Mouse (Mus musculus): ENCODE results near the gene Zfhx3. TPM values are rescaled to one million over a fixed set of nuclear protein-coding genes. Genes with fewer than 3 reads are reported as not detected.

Zfhx3 gene
- polyA plus RNA-seq, 1 experiment from 2014 or later = 22.0 TPM

DNA sequence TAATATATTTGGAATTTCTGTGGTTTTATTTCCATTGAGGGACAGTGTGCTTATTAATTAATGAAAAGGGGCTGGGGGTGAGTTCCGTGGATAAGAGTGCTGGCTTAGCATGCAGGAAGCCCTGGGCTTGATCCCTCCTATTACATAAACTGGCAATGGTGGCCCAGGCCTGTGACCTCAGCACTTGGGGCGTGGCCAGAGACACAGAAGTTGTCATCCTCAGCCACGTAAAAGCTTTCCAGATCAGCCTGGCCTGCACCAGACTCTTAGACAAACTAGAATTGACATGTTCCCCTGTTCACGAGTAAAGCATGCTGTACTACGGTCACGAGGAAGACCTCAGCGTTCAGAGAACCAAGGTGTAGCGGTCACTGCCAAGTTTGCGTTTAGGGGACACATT is 808.4 kb downstream of the Zfhx3 start:
- WGBS = 91% methylated on average over 9 of the region's 9 CpGs
- no peak for DNase-seq (ENCODE audit: low spot score)
- Histone ChIP-seq H3K36me3 (0 out of 2 replicates have a peak, but pooled peaks cover 3% of the 10 kb centered on the region), H3K4me3 (no peak overlapping the region), H3K4me1 (replicated peaks) (peaks cover 78% of the 10 kb centered on the region), H3K9me3 (no peaks in the 10 kb centered on the region), H3K27me3 (ENCODE audit: insufficient read depth, poor library complexity, severe bottlenecking) (no peaks in the 10 kb centered on the region), H3K27ac (no peak overlapping the region)

DNA sequence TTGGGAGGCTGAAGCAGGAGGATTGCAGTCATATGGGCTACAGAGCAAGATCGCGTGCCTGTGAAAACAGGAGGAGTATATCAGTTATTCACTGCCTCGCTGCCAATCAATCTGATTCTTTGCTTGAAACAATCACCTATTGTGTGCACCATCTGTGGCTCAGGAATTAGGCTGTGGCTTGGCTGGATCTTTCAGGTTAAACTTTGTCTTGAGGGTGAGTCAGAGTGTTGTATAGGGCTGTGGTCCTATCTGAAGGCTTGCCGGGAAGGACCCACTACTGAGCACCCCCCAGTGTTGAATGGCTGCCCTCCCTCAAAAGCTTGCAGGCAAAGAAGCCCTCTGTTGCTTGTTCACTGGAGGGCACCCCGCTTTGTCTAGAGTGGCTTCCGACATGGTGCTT is 812.1 kb downstream of the Zfhx3 start:
- Histone ChIP-seq H3K27ac (peak overlapping the region; percentile 77), H3K4me1 (replicated peaks) (peaks cover 72% of the 10 kb centered on the region), H3K9me3 (no peaks in the 10 kb centered on the region), H3K4me3 (no peak overlapping the region), H3K27me3 (ENCODE audit: insufficient read depth, poor library complexity, severe bottlenecking) (no peaks in the 10 kb centered on the region), H3K36me3 (0 out of 2 replicates have a peak, but pooled peaks cover 3% of the 10 kb centered on the region)
- no peak for DNase-seq (ENCODE audit: low spot score)
- WGBS = 71% methylated on average over 6 of the region's 6 CpGs

DNA sequence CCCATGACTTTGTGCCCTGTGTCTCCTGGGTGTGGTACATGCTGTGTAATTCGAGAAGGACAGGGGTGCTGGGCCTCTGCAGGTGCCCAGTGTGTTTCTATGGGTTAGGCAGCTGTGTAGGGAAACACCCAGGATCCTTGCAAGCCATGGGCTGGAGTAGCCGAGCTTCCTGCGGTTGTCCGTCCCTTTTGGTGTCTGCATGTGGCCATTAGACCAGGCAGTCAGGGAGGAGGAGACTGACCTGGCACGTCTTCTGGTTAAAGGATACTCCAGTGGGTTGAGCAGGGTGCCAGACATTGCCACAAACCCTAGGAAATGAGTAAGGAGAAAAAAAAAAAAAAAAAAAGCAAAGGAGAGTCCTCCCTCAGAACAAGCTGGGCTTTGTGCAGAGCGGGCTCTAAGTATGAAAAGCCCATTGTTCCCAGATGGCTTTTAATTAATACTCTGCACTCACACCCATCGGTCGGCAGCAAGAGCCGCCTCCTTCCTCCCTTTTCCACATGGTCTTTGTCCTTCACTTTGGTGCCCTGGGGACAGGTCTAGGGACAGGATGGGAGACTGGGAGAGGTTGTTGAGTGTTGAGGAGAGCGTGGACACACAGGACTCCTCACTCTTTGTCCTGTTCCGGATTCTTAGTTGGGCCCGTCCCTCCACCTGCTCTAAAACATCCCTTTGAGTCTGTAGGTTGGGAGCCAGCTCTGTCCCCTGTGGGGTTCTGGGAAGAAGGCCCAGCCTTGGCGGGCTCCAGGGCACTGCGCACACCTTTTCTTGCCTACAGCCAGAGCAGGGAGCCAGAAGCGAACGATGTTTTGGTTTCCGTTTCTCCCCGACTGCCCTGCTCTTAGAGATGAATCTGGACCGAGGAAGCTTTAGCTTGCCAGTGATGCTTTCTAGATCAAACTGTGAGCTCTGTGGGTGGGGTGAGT is 813.2 kb downstream of the Zfhx3 start:
- peaks cover 74% of the 10 kb centered on the region for H3K4me1 ChIP-seq (replicated peaks)
- peak; percentile 29 for DNase-seq (ENCODE audit: low spot score)
- H3K36me3 ChIP-seq = 0 out of 2 replicates have a peak, but pooled peaks cover 3% of the 10 kb centered on the region
- no peaks in the 10 kb centered on the region for H3K27me3 ChIP-seq (ENCODE audit: insufficient read depth, poor library complexity, severe bottlenecking)
- no peak overlapping the region for H3K4me3 ChIP-seq
- no peaks in the 10 kb centered on the region for H3K9me3 ChIP-seq
- 52% methylated on average over 19 of the region's 19 CpGs for WGBS
- peak overlapping the region; percentile 83 for H3K27ac ChIP-seq

DNA sequence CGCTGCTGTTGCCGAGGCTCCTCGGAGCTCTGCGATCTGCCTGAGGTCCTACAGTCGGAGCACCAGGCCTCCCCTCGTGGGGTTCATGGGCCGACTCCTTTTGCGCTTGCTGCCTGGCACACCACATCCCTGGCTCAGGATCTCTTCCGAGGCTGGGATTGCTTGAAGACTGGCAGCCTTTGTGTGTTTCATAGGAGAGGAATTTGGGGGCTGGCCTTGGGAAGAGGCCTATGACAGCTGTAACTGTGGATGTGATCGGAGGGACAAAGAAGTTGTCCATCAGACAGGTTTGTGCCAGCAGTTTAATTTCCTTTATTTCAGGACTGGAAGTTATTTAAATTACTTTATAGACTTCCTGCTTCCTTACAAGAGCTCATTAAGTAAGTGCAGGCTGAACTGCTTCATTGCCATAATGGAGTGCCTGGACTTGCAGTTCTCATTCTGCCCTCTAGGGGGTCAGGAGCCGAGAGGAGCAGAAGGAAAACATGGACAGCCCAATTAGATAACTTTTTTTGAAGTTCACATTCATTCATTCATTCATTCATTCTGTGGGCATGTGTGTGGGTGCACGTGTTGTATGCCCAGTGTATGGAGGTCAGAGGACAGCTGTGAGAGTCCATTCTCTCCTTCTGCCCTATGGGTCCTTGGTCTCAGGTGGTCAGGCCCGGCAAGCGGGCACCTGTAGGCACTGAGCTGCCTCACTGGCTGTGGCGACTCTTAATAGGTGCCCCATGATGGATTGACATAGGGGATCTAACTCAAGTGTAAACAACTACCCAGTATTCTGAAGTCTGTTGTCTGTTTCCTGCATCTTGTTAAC is 817.3 kb downstream of the Zfhx3 start:
- Histone ChIP-seq H3K4me1 (replicated peaks) (peaks cover 90% of the 10 kb centered on the region), H3K9me3 (no peaks in the 10 kb centered on the region), H3K4me3 (no peak overlapping the region)

DNA sequence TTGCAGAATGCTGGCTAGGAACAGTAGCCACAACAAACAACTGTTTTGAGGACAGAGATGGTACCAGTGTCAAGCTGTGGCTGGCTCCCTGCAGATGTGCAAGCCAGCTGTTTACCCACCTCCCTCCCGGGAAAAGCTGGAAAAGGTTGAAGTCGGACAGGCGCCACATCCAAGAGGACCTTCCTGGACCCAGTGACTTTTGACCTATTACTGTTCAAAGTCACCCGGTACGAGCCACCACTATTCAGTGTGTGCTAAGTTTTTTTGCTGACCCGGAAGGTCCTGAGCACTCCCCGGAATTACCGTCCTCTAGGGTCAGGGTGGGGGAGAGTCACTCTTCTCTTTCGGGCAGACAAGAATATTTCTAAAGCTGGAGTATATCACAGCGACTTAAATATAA is 818.3 kb downstream of the Zfhx3 start:
- H3K27ac ChIP-seq = no peak overlapping the region
- 58% methylated on average over 10 of the region's 10 CpGs for WGBS
- peaks cover 85% of the 10 kb centered on the region for H3K4me1 ChIP-seq (replicated peaks)
- no peak overlapping the region for H3K4me3 ChIP-seq
- H3K27me3 ChIP-seq (ENCODE audit: insufficient read depth, poor library complexity, severe bottlenecking) = no peaks in the 10 kb centered on the region
- H3K9me3 ChIP-seq = no peaks in the 10 kb centered on the region
- no peak for DNase-seq (ENCODE audit: low spot score)
- no peaks in the 10 kb centered on the region for H3K36me3 ChIP-seq

More for the DNA sequence above, 817.3 kb downstream of the Zfhx3 start:
- DNase-seq (ENCODE audit: low spot score) = peak; percentile 71
- Histone ChIP-seq H3K36me3 (no peaks in the 10 kb centered on the region), H3K27ac (peak overlapping the region; percentile 81), H3K27me3 (ENCODE audit: insufficient read depth, poor library complexity, severe bottlenecking) (no peaks in the 10 kb centered on the region)
- WGBS = 59% methylated on average over 15 of the region's 15 CpGs

DNA sequence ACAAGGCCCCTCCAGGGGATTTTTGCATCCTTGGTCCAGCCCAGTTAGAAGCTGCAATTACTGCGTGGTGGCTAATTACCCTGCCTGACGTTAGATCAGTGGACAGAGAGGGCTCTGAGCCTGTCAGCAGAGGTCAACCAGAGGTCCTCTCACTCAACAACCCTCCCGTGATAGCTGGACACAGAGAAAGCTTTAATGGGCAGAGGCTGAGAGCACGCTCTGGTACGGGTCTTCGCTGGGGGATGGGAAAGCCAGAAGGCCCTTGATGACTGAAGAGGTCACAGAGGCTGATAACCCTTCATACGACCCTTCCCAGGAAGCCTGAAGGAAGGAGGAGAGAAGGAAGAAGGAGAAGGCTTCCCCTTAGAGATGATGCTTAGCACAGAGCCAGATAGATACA is 820.1 kb downstream of the Zfhx3 start:
- WGBS = 11% methylated on average over 7 of the region's 7 CpGs
- peak overlapping the region; percentile 29; the same call in 1 of the 2 replicates for H3K27ac ChIP-seq
- DNase-seq (ENCODE audit: low spot score) = peak; percentile 39
- H3K4me3 ChIP-seq = no peak overlapping the region
- H3K4me1 ChIP-seq (replicated peaks) = peaks cover 90% of the 10 kb centered on the region
- H3K36me3 ChIP-seq = no peaks in the 10 kb centered on the region
- H3K9me3 ChIP-seq = no peaks in the 10 kb centered on the region
- no peaks in the 10 kb centered on the region for H3K27me3 ChIP-seq (ENCODE audit: insufficient read depth, poor library complexity, severe bottlenecking)

DNA sequence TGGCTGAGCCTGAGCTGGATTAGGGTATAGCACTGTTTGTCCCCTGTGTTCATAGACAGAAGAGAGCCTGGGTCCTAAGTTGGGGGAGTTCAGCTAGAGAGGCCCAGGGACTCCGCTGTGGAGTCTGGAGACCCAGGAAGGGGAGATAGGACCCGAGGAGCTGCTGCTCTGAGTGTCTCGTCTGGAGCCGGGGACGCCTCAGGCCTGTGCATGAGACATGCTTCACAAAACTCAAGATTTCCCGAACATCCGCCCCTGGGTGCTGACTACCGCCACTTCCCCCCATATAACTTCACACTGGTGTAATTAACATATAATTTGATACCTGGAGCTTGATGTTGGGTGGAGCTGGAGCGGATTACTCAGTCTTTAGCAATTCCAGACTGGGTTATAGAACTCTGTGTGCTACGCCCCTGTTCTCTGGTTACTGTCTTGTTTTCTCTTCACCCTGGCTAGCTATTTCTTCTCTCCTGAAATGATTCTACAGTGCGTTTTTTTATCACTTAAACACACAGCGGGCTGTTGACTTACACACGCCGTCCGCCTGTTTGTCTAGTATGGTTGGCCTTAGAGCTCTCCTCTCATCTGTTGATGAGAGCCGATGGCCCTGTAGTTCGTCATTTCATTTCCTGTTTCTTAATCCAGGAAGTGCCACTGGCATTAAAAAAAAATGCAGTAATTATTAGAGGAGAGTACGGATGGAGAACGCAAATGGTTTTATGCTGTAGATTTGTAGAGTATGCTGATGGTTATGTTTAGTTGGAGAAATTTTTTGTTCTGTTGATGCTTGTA is 822.2 kb downstream of the Zfhx3 start:
- peak overlapping the region; percentile 40; the same call in 1 of the 2 replicates for H3K27ac ChIP-seq
- no peak overlapping the region for H3K4me3 ChIP-seq
- H3K36me3 ChIP-seq = no peaks in the 10 kb centered on the region
- H3K9me3 ChIP-seq = no peaks in the 10 kb centered on the region
- H3K4me1 ChIP-seq (replicated peaks) = peaks cover 86% of the 10 kb centered on the region
- 82% methylated on average over 19 of the region's 19 CpGs for WGBS
- no peak for DNase-seq (ENCODE audit: low spot score)
- no peaks in the 10 kb centered on the region for H3K27me3 ChIP-seq (ENCODE audit: insufficient read depth, poor library complexity, severe bottlenecking)

DNA sequence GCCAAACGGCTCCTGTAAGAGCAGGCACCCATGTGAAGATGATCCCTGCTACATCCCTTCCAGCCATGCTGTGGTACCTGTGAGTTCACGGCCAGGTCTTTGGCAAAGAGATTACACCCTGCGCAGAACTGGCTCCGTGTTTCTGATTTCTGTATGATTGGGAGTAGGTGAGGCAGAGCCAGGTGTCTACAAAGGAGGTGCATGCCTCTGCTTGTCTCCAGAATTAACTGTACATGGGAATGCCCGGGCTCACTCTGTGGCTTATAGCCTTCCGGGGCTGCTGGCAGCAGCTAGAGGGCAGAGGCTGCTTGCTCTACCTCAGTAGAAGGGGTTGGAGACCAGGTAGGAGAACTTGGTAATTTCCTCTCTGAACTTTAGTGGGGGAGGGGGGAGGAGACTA is 823.7 kb downstream of the Zfhx3 start:
- no peaks in the 10 kb centered on the region for H3K36me3 ChIP-seq
- DNase-seq (ENCODE audit: low spot score) = no peak
- no peaks in the 10 kb centered on the region for H3K27me3 ChIP-seq (ENCODE audit: insufficient read depth, poor library complexity, severe bottlenecking)
- H3K4me1 ChIP-seq (replicated peaks) = peaks cover 77% of the 10 kb centered on the region
- H3K9me3 ChIP-seq = no peaks in the 10 kb centered on the region
- H3K4me3 ChIP-seq = no peak overlapping the region
- no peak overlapping the region for H3K27ac ChIP-seq
- 89% methylated on average over 6 of the region's 6 CpGs for WGBS

DNA sequence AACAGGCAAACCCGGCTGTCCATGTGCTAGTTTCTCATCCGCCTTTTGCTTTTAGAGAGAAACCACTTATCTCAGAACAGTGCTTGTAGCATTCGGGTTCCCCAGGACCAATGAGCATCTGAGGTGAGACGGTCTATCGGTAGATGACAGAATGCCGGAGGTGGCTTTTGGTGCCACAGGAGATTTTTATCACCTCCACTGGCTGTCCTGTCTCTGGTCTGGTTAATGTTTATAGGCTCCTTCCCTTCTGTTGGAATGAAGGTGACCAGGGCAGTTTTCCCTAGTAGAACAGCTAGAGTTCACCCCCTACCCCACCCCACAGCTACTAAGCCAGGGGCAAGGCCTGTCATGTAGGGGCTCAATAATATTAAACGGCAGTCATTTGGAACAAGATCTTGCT is 825.6 kb downstream of the Zfhx3 start:
- Histone ChIP-seq H3K27me3 (ENCODE audit: insufficient read depth, poor library complexity, severe bottlenecking) (no peaks in the 10 kb centered on the region), H3K9me3 (no peaks in the 10 kb centered on the region), H3K4me3 (no peak overlapping the region), H3K4me1 (replicated peaks) (peaks cover 73% of the 10 kb centered on the region), H3K36me3 (no peaks in the 10 kb centered on the region), H3K27ac (no peak overlapping the region)
- WGBS = 89% methylated on average over 7 of the region's 7 CpGs
- DNase-seq (ENCODE audit: low spot score) = no peak

DNA sequence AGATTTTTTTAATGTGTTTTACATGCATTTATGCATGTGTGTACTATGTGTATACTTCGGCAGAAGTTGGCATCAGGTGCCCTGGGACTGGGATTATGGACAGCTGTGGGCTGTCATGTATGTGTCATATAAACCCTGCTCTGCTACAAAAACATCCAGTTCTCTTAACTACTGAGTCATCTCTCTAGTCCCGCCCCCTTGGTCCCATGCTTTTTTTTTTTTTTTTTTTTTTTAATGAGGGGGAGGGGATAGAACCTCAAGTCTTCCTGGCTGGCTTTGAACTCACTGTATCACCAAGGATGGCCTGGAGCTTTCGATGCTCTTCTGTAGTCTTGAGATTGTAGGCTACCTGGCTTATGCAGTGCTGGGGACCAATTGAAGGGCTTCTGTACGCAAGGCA is 827.9 kb downstream of the Zfhx3 start:
- H3K36me3 ChIP-seq = no peaks in the 10 kb centered on the region
- peaks cover 67% of the 10 kb centered on the region for H3K4me1 ChIP-seq (replicated peaks)

DNA sequence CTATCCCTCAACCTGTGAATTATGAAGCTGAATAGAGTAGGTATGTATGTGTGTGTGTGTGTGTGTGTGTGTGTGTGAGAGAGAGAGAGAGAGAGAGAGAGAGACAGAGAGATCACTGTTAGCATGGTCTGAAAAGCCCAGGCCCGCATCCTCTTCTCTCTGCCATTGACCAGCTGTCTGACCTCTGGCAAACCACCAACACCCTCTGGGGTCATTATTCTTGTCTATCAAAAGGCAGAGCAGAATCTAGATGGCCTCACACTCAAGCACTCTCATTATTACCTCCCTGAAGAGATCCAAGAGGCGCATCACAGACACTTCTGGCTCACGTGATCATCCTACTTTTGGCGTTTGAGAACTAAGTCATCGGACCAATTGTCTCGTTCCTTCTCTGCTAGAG is 831.0 kb downstream of the Zfhx3 start:
- WGBS = 81% methylated on average over 6 of the region's 6 CpGs
- no peak overlapping the region for H3K27ac ChIP-seq

More for the DNA sequence above, 827.9 kb downstream of the Zfhx3 start:
- 87% methylated on average over 4 of the region's 4 CpGs for WGBS
- Histone ChIP-seq H3K27me3 (ENCODE audit: insufficient read depth, poor library complexity, severe bottlenecking) (no peaks in the 10 kb centered on the region), H3K9me3 (no peaks in the 10 kb centered on the region), H3K27ac (no peak overlapping the region), H3K4me3 (no peak overlapping the region)
- DNase-seq (ENCODE audit: low spot score) = no peak

DNA sequence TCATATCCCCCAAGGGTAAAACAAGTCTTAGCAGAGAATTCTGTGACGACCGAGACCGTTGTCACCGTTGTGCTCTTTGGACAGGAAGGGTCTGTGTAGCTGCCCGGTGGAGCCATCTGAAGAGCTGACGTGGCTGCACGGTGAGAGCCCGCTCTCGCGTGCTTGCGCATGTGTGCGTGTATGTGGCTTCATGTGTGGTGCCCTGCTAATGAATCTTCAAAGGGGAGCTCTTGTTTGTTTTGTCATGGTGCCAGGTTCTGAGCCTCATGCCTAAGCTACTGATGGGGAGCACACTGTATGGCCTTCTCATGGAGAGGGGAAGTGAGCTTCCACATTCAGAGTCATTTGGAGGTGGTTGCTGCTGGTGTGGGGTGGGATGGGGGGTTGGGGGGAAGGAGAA is 835.6 kb downstream of the Zfhx3 start:
- H3K27ac ChIP-seq = peak overlapping the region; percentile 35; the same call in 1 of the 2 replicates
- no peaks in the 10 kb centered on the region for H3K36me3 ChIP-seq
- H3K9me3 ChIP-seq = no peaks in the 10 kb centered on the region
- H3K4me1 ChIP-seq (replicated peaks) = peaks cover 73% of the 10 kb centered on the region
- no peaks in the 10 kb centered on the region for H3K27me3 ChIP-seq (ENCODE audit: insufficient read depth, poor library complexity, severe bottlenecking)
- 91% methylated on average over 12 of the region's 12 CpGs for WGBS
- DNase-seq (ENCODE audit: low spot score) = no peak
- no peak overlapping the region for H3K4me3 ChIP-seq

More for the DNA sequence above, 831.0 kb downstream of the Zfhx3 start:
- Histone ChIP-seq H3K4me3 (no peak overlapping the region), H3K27me3 (ENCODE audit: insufficient read depth, poor library complexity, severe bottlenecking) (no peaks in the 10 kb centered on the region), H3K36me3 (no peaks in the 10 kb centered on the region), H3K9me3 (no peaks in the 10 kb centered on the region), H3K4me1 (replicated peaks) (peaks cover 71% of the 10 kb centered on the region)
- DNase-seq (ENCODE audit: low spot score) = no peak

Measured in hindbrain, embryonic 10.5 days (tissue).